Mouse (Mus musculus): Measurements from ENCODE around the gene Zfp809.
"Not testable (repeated sequence)": the region's sequence is repeated elsewhere in the genome, so short reads cannot be mapped to it uniquely, and the experiment has no call there.

Zfp809 gene

GRCm38 (mm10) chr9:22225581-22226388 is at the start of gene Zfp809:
Gene Zfp809, plus strand, starts transcription at chr9:22225714.
- DNase-seq (ENCODE audit: low spot score), result peak; percentile 97

GRCm38 (mm10) chr9:22188025-22188611 is 37.4 kb upstream of the Zfp809 start, which contains the start of gene Zfp872:
Gene Zfp872, plus strand, starts transcription at chr9:22188090.
- DNase-seq (ENCODE audit: low spot score), result peak; percentile 36

GRCm38 (mm10) chr9:22196412-22196811 is 29.1 kb upstream of the Zfp809 start:
- no peak for DNase-seq (ENCODE audit: low spot score)

DNA sequence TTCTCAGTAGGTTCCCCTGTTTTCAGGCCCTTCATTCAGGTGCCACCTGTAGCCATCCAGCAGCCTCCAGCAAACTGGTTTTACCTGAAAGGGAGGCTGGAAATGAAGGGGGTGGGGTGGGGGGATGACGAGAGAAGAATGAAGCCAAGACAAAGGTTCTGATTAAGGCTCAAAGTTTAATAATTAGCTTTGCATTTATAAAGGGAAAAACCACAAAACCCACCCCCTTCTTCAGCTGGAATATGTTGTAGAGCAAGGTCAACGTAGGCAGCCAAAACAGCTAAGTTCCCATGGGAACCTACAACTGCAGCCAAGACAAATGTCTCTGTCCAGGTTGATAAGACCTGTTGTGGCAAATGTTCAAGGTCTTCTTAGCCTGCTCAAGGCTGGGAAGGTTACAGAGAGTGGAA is 11.7 kb upstream of the Zfp809 start:
- peak; percentile 73 for DNase-seq (ENCODE audit: low spot score)

GRCm38 (mm10) chr9:22214549-22214948 is 11.0 kb upstream of the Zfp809 start:
- DNase-seq (ENCODE audit: low spot score), result no peak

DNA sequence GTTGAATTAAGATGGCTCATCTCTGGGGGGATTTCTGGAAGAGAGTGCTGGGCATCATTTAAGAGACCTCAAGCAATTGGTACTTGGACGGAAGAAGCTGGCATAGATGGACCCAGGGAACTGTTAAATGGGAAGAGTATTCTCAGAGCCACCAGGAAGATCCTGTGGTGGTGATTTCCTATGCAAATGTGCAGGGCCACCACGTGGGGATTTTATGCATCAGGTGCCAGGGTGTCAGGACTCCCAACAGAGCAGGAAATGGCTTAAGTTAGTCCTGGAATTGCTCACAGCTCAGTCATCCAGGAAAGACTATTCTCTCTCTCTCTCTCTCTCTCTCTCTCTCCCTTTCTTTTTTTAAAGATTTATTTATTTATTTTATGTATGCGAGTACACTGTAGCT is 8.8 kb upstream of the Zfp809 start:
- DNase-seq (ENCODE audit: low spot score), result no peak

GRCm38 (mm10) chr9:22217858-22218493 is 7.5 kb upstream of the Zfp809 start:
- no peak for DNase-seq (ENCODE audit: low spot score)

DNA sequence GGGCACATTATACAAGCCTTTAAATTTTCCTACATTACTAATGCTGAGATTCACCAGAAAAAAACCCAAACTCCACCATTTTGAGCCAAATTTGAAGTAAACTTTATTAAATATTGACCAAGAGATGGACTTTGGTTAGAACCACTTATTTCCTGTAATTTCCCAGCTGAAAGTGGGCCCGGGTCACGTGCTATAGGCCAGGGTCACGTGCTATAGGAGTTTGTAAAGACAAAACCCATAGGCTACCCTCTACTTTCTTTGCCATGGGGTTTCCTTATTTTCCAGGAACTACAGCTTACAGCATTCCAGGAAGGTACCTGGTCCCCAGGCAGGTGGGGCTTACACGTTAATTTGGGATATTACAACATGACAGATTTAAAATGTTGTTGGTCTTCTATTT is 1.4 kb upstream of the Zfp809 start:
- DNase-seq (ENCODE audit: low spot score), result no peak

- no peak for DNase-seq (ENCODE audit: low spot score)
Measured at GRCm38 (mm10) chr9:22224536-22225503, 694 bp upstream of the Zfp809 start.

DNA sequence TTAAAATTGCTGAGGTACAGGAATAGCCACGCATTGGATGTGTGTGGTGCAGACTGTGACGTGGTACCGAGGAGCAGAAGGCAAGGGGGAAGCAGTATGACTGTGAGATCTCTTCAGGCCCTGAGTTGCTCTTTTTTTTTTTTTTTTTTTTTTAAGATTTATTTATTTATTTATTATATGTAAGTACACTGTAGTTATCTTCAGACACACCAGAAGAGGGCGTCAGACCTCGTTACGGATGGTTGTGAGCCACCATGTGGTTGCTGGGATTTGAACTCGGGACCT is 817 bp downstream of the Zfp809 start:
- DNase-seq (ENCODE audit: low spot score), result not testable (repeated sequence)

DNA sequence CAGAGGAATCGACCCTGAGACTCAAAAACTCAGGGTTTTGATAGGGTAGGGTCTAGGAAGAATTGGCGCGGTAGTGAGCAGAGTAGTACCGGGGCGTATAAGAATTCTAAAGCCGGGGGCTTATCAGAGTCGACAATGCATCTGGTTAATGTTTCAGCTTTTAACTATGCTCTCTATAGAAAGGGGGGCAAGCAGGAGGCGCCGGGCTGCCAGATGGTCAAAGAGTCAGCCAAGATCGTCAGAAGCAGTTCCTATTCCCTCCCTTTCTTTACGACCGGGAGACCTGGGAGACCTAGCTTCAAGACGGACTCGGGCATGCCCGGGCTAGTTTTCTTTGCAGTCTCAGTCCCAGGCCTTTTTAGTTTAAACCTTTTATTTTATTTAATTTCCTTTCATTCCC is 1.3 kb downstream of the Zfp809 start:
- DNase-seq (ENCODE audit: low spot score), result peak; percentile 15

DNA sequence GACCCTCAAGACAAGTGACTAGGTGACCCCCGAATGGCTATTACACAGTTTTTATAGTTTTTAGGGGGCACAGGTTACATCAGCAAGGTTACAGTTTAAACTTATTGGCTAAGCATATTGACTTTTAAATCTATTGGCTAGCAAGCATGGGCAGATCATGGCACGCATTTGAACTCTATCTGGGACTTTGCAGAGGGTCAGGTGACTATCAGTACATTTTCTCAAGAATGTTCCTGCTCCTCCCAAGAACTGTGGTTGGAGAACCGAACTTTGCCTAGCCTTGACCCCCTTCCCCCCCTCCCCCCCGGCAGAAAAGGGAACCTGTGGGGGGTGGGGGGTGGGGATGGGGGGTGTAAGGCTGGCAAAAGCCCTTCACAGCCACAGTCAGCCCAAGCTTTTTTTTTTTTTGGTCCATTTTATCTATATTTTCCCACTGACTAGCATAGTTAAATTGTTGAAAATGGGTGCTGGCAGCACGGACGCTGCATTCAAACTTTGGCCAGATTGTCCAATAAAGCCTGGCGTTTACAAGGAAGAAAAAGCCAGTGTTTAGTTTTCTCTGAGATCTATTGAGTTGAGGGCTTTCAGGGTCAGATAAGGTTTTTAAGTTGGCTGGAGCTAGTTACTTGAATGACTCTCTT is 4.0 kb downstream of the Zfp809 start:
- no peak for DNase-seq (ENCODE audit: low spot score)

DNA sequence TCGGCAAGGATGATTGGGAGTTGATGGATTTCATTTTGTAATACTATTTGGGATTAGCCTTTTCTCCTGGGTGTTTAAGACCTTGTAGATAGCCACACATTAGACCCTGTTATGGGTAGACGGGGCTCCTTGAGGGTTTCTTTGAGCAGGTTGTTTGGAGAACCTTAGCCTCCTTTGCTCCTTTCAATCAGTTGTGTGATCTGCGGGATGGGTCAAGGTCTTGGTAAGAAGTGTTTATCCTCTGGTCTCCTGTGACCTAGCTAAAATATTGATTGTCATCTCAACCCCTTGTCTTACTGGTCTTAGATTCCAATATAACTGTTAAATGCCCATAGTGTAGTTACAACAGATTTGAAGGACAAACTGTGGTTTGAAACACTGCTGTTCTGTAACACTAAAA is 4.5 kb downstream of the Zfp809 start:
- no peak for DNase-seq (ENCODE audit: low spot score)

DNA sequence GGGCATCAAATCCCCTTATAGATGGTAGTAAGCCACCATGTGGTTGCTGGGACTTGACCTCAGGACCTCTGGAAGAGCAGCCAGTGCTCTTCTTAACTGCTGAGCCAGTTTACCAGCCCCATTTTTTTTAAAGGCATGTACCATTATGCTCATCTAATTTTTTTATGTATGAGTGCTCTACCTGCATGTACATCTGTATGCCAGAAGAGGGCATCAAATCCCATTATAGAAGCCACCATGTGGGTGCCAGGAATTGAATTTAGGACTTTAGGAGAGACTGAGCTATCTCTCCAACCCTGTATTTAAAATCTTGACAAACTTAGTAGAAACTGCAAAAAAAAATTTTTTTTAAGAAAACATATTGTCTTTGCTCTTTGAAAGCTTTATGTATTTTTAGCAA is 5.0 kb downstream of the Zfp809 start:
- no peak for DNase-seq (ENCODE audit: low spot score)

- no peak for DNase-seq (ENCODE audit: low spot score)
Measured at GRCm38 (mm10) chr9:22240001-22240400, 14.5 kb downstream of the Zfp809 start.

- DNase-seq (ENCODE audit: low spot score), result no peak
Measured at GRCm38 (mm10) chr9:22244242-22244641, 18.7 kb downstream of the Zfp809 start.

DNA sequence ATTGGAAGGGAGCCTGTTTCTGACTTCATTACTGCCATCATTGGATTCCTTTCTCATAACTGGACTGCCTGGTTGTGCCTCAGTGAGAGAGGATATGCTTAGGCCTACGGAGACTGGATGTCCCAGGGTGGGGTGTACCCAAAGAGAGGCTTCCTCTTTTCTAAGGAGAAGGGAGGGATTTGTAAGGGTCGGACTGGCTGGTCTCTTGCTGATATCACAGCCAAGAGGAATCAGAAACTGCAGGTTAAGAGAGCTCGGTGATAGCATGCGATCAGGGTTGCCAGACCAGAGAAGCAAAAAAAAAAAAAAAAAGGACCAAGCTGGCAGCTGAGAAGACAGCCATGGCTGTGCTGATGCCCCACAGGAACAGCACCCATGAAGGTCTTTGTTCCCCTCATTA is 31.1 kb downstream of the Zfp809 start:
- no peak for DNase-seq (ENCODE audit: low spot score)

DNA sequence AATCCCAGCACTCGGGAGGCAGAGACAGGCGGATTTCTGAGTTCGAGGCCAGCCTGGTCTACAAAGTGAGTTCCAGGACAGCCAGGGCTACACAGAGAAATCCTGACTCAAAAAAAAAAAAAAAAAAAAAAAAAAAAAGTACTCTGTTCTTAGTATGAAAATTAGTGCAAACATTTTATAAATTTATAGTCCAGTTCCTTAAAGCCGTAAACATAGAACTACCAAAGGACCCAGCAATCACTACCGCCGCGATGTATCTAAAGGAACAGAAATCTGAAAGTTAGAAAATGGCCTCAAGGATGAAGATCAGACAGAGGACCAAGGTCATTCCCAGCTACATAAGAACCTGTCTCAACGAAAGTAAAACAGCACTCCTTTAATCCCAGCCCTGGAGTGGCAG is 33.3 kb downstream of the Zfp809 start:
- DNase-seq (ENCODE audit: low spot score), result no peak

- DNase-seq (ENCODE audit: low spot score), result peak; percentile 32
Measured at GRCm38 (mm10) chr9:22259184-22260091, 33.9 kb downstream of the Zfp809 start, which contains the start of gene Zfp599. Gene Zfp599, minus strand, starts transcription at chr9:22259895.

DNA sequence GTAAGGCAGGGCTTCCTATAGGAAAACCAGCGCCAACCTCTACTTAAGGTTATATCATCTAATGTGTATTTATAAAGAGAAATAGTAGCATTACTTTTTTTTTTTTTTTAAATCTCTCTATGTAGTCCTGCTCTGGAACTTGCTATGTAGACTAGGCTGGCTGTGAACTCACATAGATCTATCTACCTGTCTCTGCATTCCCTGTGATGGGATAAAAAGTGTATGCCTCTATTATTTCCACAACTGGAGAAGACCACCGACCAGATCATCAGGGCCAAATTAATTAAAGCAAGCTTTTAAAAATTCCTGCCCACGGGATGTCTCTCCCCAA is 34.5 kb downstream of the Zfp809 start:
- no peak for DNase-seq (ENCODE audit: low spot score)

DNA sequence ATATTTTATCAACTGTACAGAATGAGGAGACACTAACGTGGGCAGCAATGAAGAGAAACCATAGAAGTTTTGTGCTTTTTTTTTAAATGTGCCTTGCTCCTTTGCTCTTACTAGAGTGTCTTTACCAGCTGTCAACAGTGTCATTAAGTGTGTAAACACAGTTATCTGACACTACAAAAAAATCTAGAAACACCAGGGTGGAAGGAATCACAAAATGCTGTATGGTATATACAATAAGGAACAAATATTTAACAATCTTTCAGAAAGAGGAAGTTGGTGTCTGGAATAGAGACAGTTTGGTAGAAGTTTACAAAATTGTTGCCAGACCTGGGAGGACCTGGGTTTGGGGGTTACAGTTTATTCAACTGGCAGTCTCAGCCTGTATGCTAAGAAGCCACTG is 36.1 kb downstream of the Zfp809 start:
- no peak for DNase-seq (ENCODE audit: low spot score)

All from ovary, adult 18-20 months (tissue).